9 mouse cellular contexts compared by ENCODE assay signal in genomic region chr15:98517380-98518355, GRCm38 (mm10). TPM values are rescaled to one million over a fixed set of nuclear protein-coding genes. Genes with fewer than 3 reads are reported as not detected.
A peak's percentile ranks its signal among the peaks of the same experiment; 100 is the strongest.
DNase-seq lines count a peak whose midpoint lies in the region; ATAC-seq and TF ChIP-seq lines count a peak whose summit lies in the region.
"Had no signal": no experiment of that assay in that cellular context is flagged by ENCODE, and none has a peak within 500 bp of the region (broad histone marks: within the 10 kb centered on the region; RNA-seq: fewer than 3 reads in every experiment).

No protein-coding gene starts in this region.

- DNase-seq in hindbrain, embryonic 11.5 days (ENCODE audit: low spot score) = peak; percentile 79
- peak; percentile 59 for DNase-seq in ES-CJ7 (ENCODE audit: low read depth, low spot score)
- DNase-seq in cerebellum, adult 18-20 months = peak; percentile 53 to 69
- DNase-seq in gastrocnemius, postnatal 25 days = peak; percentile 38
- peak; percentile 57 for DNase-seq in kidney, postnatal 0 days (ENCODE audit: low spot score)
- DNase-seq in lung, postnatal 10 days = peak; percentile 73

- 72% methylated on average over 16 of the region's 16 CpGs for WGBS in hindbrain, embryonic 11.5 days
- WGBS in hindbrain, embryonic 12.5 days = 72% methylated on average over 16 of the region's 16 CpGs
- WGBS in kidney, postnatal 0 days = 64% methylated on average over 16 of the region's 16 CpGs
- 58% methylated on average over 16 of the region's 16 CpGs for WGBS in small intestine, adult 2 months

- no peak for TF ChIP-seq POLR2A in small intestine, adult 2 months (IDR thresholded peaks at IDR 0.05; ENCODE audit: low read depth, low read length)

- no peaks in the 10 kb centered on the region for H3K27me3 ChIP-seq in hindbrain, embryonic 11.5 days (ENCODE audit: control insufficient read depth, insufficient read depth, low read length)
- H3K27me3 ChIP-seq in hindbrain, embryonic 12.5 days = no peaks in the 10 kb centered on the region
- no peaks in the 10 kb centered on the region for H3K27me3 ChIP-seq in kidney, postnatal 0 days (ENCODE audit: insufficient read depth, low read length)
- no peaks in the 10 kb centered on the region for H3K27me3 ChIP-seq in small intestine, adult 2 months (ENCODE audit: control insufficient read depth, insufficient read depth, low read length)

- H3K36me3 ChIP-seq in hindbrain, embryonic 11.5 days (ENCODE audit: control insufficient read depth, insufficient read depth, low read length) = peaks cover 10% of the 10 kb centered on the region
- peaks cover 44% of the 10 kb centered on the region for H3K36me3 ChIP-seq in hindbrain, embryonic 12.5 days
- peaks cover 35% of the 10 kb centered on the region for H3K36me3 ChIP-seq in kidney, postnatal 0 days (ENCODE audit: insufficient read depth, low read length)
- H3K36me3 ChIP-seq in small intestine, adult 2 months (ENCODE audit: control insufficient read depth, insufficient read depth, low read length) = peaks cover 34% of the 10 kb centered on the region

- no peak overlapping the region for H3K9ac ChIP-seq in hindbrain, embryonic 11.5 days (ENCODE audit: low read depth, low read length)
- no peak overlapping the region for H3K9ac ChIP-seq in hindbrain, embryonic 12.5 days
- H3K9ac ChIP-seq in kidney, postnatal 0 days (ENCODE audit: low read depth, low read length) = no peak overlapping the region

- H3K4me2 ChIP-seq in hindbrain, embryonic 11.5 days (replicated peaks; ENCODE audit: low read depth, low read length) = no peak overlapping the region
- H3K4me2 ChIP-seq in hindbrain, embryonic 12.5 days (replicated peaks) = no peak overlapping the region
- H3K4me2 ChIP-seq in kidney, postnatal 0 days (ENCODE audit: low read length) = no peak overlapping the region

- H3K4me1 ChIP-seq in hindbrain, embryonic 11.5 days (replicated peaks; ENCODE audit: control insufficient read depth, insufficient read depth, low read length) = no peaks in the 10 kb centered on the region
- 0 out of 2 replicates have a peak, but pooled peaks cover 2% of the 10 kb centered on the region for H3K4me1 ChIP-seq in hindbrain, embryonic 12.5 days
- no peaks in the 10 kb centered on the region for H3K4me1 ChIP-seq in kidney, postnatal 0 days (replicated peaks; ENCODE audit: insufficient read depth, low read length)
- H3K4me1 ChIP-seq in small intestine, adult 2 months (ENCODE audit: control insufficient read depth, insufficient read depth, insufficient read length, low read length) = peaks cover 1% of the 10 kb centered on the region; the same call in 1 of the 2 replicates

- no peaks in the 10 kb centered on the region for H3K9me3 ChIP-seq in hindbrain, embryonic 11.5 days (ENCODE audit: control insufficient read depth, low read length)
- H3K9me3 ChIP-seq in hindbrain, embryonic 12.5 days (replicated peaks) = no peaks in the 10 kb centered on the region
- no peaks in the 10 kb centered on the region for H3K9me3 ChIP-seq in kidney, postnatal 0 days (replicated peaks; ENCODE audit: low read length)

- peak; percentile 92 for TF ChIP-seq CTCF in kidney, postnatal 0 days (IDR thresholded peaks at IDR 0.05; ENCODE audit: low read depth)
- TF ChIP-seq CTCF in small intestine, adult 2 months (IDR thresholded peaks at IDR 0.05; ENCODE audit: extremely low read depth, insufficient read length, insufficient replicate concordance, low read depth, low read length) = peak; percentile 91; the same call in 1 of the 2 replicates

- no peak for ATAC-seq in hindbrain, embryonic 11.5 days (ENCODE audit: low FRiP score)
- ATAC-seq in hindbrain, embryonic 12.5 days (ENCODE audit: low FRiP score) = no peak
- no peak for ATAC-seq in kidney, postnatal 0 days (replicated peaks; ENCODE audit: low FRiP score, low read depth)

- no peak overlapping the region for H3K4me3 ChIP-seq in hindbrain, embryonic 11.5 days (ENCODE audit: low read depth, low read length)
- H3K4me3 ChIP-seq in hindbrain, embryonic 12.5 days = no peak overlapping the region
- H3K4me3 ChIP-seq in kidney, postnatal 0 days (replicated peaks; ENCODE audit: low read depth, low read length) = no peak overlapping the region
- no peak overlapping the region for H3K4me3 ChIP-seq in small intestine, adult 2 months (ENCODE audit: low read depth, low read length)

- no peak overlapping the region for H3K27ac ChIP-seq in hindbrain, embryonic 11.5 days (ENCODE audit: low read depth, low read length)
- H3K27ac ChIP-seq in hindbrain, embryonic 12.5 days = no peak overlapping the region
- no peak overlapping the region for H3K27ac ChIP-seq in kidney, postnatal 0 days
- H3K27ac ChIP-seq in small intestine, adult 2 months (ENCODE audit: insufficient read depth, low read depth, low read length) = no peak overlapping the region

RNA-seq across cellular contexts. Expression of gene Kansl2, which starts 16.4 kb away (rescaled TPM):
- 127 and 132 TPM in 2 replicates for polyA plus RNA-seq in hindbrain, embryonic 11.5 days (2014; fragmentation: Nextera tagmentation; extraction: Ambion mirVana)
- polyA plus RNA-seq in hindbrain, embryonic 12.5 days (2016; fragmentation: Nextera tagmentation; extraction: Ambion mirVana) = 166 and 167 TPM in 2 replicates
- 10 to 100 TPM; 55.8 to 57.9 TPM for total RNA-seq in gastrocnemius, postnatal 25 days (2021)
- polyA plus RNA-seq in kidney, postnatal 0 days (2015; fragmentation: Nextera tagmentation; extraction: Ambion mirVana) = 87.1 and 96.3 TPM in 2 replicates
- 8.4 and 15.0 TPM in 2 replicates for polyA plus RNA-seq in small intestine, adult 2 months (2012; rRNA removed)

RNA-seq across cellular contexts. Expression of gene Olfr279, which starts 25.5 kb away (rescaled TPM):
- polyA plus RNA-seq in hindbrain, embryonic 11.5 days (2014; fragmentation: Nextera tagmentation; extraction: Ambion mirVana) = not detected in 2 replicates
- polyA plus RNA-seq in hindbrain, embryonic 12.5 days (2016; fragmentation: Nextera tagmentation; extraction: Ambion mirVana) = not detected in 2 replicates
- total RNA-seq in gastrocnemius, postnatal 25 days (2021) = not detected
- polyA plus RNA-seq in kidney, postnatal 0 days (2015; fragmentation: Nextera tagmentation; extraction: Ambion mirVana) = not detected in 2 replicates
- not detected in 2 replicates for polyA plus RNA-seq in small intestine, adult 2 months (2012; rRNA removed)
- total RNA-seq: left cerebral cortex, postnatal 10 days had no signal

RNA-seq across cellular contexts. Expression of gene Lalba, which starts 35.1 kb away (rescaled TPM):
- polyA plus RNA-seq in hindbrain, embryonic 11.5 days (2014; fragmentation: Nextera tagmentation; extraction: Ambion mirVana) = not detected in 2 replicates
- not detected in 2 replicates for polyA plus RNA-seq in hindbrain, embryonic 12.5 days (2016; fragmentation: Nextera tagmentation; extraction: Ambion mirVana)
- total RNA-seq in gastrocnemius, postnatal 25 days (2021) = not detected
- 0.24 and 0.30 TPM in 2 replicates for polyA plus RNA-seq in kidney, postnatal 0 days (2015; fragmentation: Nextera tagmentation; extraction: Ambion mirVana)
- not detected in 2 replicates for polyA plus RNA-seq in small intestine, adult 2 months (2012; rRNA removed)
- total RNA-seq: left cerebral cortex, postnatal 10 days had no signal

RNA-seq across cellular contexts. Expression of gene OR5BS1P, which starts 48.0 kb away (rescaled TPM):
- not detected in 2 replicates for polyA plus RNA-seq in hindbrain, embryonic 11.5 days (2014; fragmentation: Nextera tagmentation; extraction: Ambion mirVana)
- polyA plus RNA-seq in hindbrain, embryonic 12.5 days (2016; fragmentation: Nextera tagmentation; extraction: Ambion mirVana) = not detected in 2 replicates
- total RNA-seq in gastrocnemius, postnatal 25 days (2021) = not detected
- polyA plus RNA-seq in kidney, postnatal 0 days (2015; fragmentation: Nextera tagmentation; extraction: Ambion mirVana) = not detected in 2 replicates
- polyA plus RNA-seq in small intestine, adult 2 months (2012; rRNA removed) = not detected in 2 replicates
- total RNA-seq: left cerebral cortex, postnatal 10 days had no signal

RNA-seq across cellular contexts. Expression of gene Ccnt1, which starts 53.1 kb away (rescaled TPM):
- polyA plus RNA-seq in hindbrain, embryonic 11.5 days (2014; fragmentation: Nextera tagmentation; extraction: Ambion mirVana) = 63.8 and 67.8 TPM in 2 replicates
- 63.2 and 65.5 TPM in 2 replicates for polyA plus RNA-seq in hindbrain, embryonic 12.5 days (2016; fragmentation: Nextera tagmentation; extraction: Ambion mirVana)
- 10 to 100 TPM; 17.3 to 21.1 TPM for total RNA-seq in gastrocnemius, postnatal 25 days (2021)
- 42.3 and 46.2 TPM in 2 replicates for polyA plus RNA-seq in kidney, postnatal 0 days (2015; fragmentation: Nextera tagmentation; extraction: Ambion mirVana)
- polyA plus RNA-seq in small intestine, adult 2 months (2012; rRNA removed) = 3.6 and 5.2 TPM in 2 replicates
